Mouse (Mus musculus): ENCODE results near the gene Rnf212b. TPM values are rescaled to one million over a fixed set of nuclear protein-coding genes. Genes with fewer than 3 reads are reported as not detected.
"Not testable (repeated sequence)": the region's sequence is repeated elsewhere in the genome, so short reads cannot be mapped to it uniquely, and the experiment has no call there.

The Rnf212b gene
- not detected for polyA plus RNA-seq (2012; fragmentation: generic; extraction: Trizol)

DNA sequence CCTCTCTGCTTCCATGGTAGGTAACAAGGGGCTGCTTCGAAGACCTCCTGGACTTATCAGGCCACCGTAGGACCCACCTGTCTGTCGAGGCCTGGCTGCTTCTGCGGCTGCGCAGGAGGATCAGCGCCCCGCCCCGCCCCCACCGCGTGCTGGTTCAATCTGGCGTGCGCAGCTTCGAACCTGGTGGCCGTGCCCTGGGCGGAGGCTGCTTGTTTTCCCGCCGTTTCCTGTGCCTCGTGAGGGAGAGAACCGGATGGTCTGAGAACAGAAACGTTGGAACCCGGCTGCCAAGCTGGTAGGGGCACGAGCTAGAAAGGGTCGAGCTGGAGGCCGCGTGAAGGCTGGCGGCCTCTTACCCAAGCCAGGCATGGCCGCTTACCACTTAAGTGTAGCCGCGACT lies at the start of gene Rnf212b:
Gene Rnf212b (plus strand): TSS at position 151 of the 400 bp plus-strand sequence.
- TF ChIP-seq REST (IDR thresholded peaks at IDR 0.05; ENCODE audit: insufficient read depth, insufficient read length): no peak
- no peak for TF ChIP-seq CEBPB (IDR thresholded peaks at IDR 0.05; ENCODE audit: insufficient read depth, poor library complexity, severe bottlenecking)
- no peak for TF ChIP-seq TCF12 (IDR thresholded peaks at IDR 0.05; ENCODE audit: insufficient read depth, poor library complexity, severe bottlenecking)
- no peak for TF ChIP-seq TCF3 (IDR thresholded peaks at IDR 0.05; ENCODE audit: insufficient read length, low read depth)
- no peak for TF ChIP-seq MYOD1 (IDR thresholded peaks at IDR 0.05; ENCODE audit: control insufficient read depth in 1 of 3, insufficient read length in 2 of 3, low read depth in 2 of 3)
- no peak for TF ChIP-seq MAX (IDR thresholded peaks at IDR 0.05; ENCODE audit: low read depth)
- no peak for TF ChIP-seq USF1 (IDR thresholded peaks at IDR 0.05; ENCODE audit: low read depth)
- no peak for TF ChIP-seq MYOG (IDR thresholded peaks at IDR 0.05; ENCODE audit: control insufficient read depth in 1 of 3, insufficient read depth in 1 of 3, insufficient read length in 2 of 3, low read depth in 2 of 3)
- no peak for TF ChIP-seq SRF (IDR thresholded peaks at IDR 0.05; ENCODE audit: control insufficient read depth, insufficient read length, low read depth)
- no peak for TF ChIP-seq POLR2AphosphoS2 (IDR thresholded peaks at IDR 0.05; ENCODE audit: insufficient read length, low read depth)
- TF ChIP-seq POLR2A (IDR thresholded peaks at IDR 0.05; ENCODE audit: insufficient read length, low read depth): no peak
- TF ChIP-seq E2F4 (IDR thresholded peaks at IDR 0.05; ENCODE audit: insufficient read depth): no peak
- H3K4me3 ChIP-seq: no peak within 1 kb of the TSS
- no peaks in the 10 kb centered on the region for H3K36me3 ChIP-seq (ENCODE audit: control insufficient read depth, insufficient read depth)
- no peaks in the 10 kb centered on the region for H3K79me2 ChIP-seq (ENCODE audit: control insufficient read depth, insufficient read depth)
- no peak within 1 kb of the TSS for H3K4me2 ChIP-seq (ENCODE audit: low read depth)
- peaks cover 15% of the 10 kb centered on the region for H3K27me3 ChIP-seq (ENCODE audit: control insufficient read depth, insufficient read depth, insufficient read length)
- H3ac ChIP-seq (ENCODE audit: control insufficient read depth, insufficient read length): no peak within 1 kb of the TSS

DNA sequence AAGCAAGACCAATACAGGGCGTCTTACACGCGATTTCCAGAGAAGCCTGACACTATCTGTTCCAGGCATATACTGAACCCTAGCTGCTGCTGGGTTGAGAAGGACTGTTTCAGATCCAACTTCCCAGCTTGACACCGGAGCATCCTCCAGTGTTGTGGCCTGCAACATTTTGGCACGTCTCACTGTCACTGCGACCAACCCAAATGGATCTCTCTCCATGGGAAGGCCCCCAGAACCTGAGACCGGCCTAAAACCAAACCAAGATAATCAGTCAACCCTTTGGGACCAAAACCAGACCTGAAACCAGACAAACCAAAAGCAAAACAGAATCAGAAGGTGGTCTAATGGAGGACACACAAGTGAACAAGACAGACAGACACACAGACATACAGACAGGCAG lies 47.0 kb upstream of the Rnf212b start:
- H3K4me3 ChIP-seq; H3K4me2 ChIP-seq (ENCODE audit: low read depth); H3K36me3 ChIP-seq (ENCODE audit: control insufficient read depth, insufficient read depth); H3ac ChIP-seq (ENCODE audit: control insufficient read depth, insufficient read length); H3K79me2 ChIP-seq (ENCODE audit: control insufficient read depth, insufficient read depth): not testable (repeated sequence)
- H3K27me3 ChIP-seq (ENCODE audit: control insufficient read depth, insufficient read depth, insufficient read length): peaks cover 22% of the 10 kb centered on the region

DNA sequence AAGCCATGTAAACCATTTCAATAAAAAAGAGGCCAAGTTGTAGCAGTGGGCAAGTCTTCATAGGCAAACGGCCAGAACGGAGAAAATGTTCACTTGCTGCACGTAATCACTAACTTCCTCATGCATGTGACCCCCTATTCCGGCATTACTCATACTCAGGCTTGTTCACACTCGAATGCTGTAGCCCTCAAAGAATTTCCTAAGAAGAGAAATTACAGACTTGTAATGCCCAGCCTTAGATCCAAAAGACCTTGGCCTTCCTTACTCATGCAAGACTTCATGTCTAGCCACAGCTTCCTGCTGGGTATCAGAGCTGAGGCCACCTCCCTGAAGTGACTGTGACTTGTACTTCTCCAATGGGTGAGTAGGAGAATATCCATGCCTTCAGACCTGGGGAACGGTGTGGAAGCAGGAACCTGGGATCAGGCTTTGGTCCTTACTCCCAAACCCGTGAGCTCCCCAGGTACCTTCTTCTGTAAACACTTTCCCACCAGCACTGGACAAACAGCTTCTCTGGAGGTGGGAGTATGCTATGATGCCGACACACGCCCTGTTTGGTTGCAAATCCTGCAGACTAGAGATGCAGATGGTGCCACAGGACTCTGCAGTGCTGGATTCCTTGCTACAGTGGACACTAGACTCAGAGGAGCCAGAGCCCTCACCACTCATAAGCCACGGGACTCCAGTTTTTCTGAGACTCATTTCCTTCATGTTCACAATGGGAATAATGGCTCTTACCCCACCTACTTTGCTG lies 45.5 kb upstream of the Rnf212b start:
- TF ChIP-seq USF1 (IDR thresholded peaks at IDR 0.05; ENCODE audit: low read depth) (no peak), MYOG (IDR thresholded peaks at IDR 0.05; ENCODE audit: control insufficient read depth in 1 of 3, insufficient read depth in 1 of 3, insufficient read length in 2 of 3, low read depth in 2 of 3) (no peak), POLR2A (IDR thresholded peaks at IDR 0.05; ENCODE audit: insufficient read length, low read depth) (no peak), E2F4 (IDR thresholded peaks at IDR 0.05; ENCODE audit: insufficient read depth) (no peak), REST (IDR thresholded peaks at IDR 0.05; ENCODE audit: insufficient read depth, insufficient read length) (no peak), SRF (IDR thresholded peaks at IDR 0.05; ENCODE audit: control insufficient read depth, insufficient read length, low read depth) (no peak), MAX (IDR thresholded peaks at IDR 0.05; ENCODE audit: low read depth) (no peak), CEBPB (IDR thresholded peaks at IDR 0.05; ENCODE audit: insufficient read depth, poor library complexity, severe bottlenecking) (no peak), TCF12 (IDR thresholded peaks at IDR 0.05; ENCODE audit: insufficient read depth, poor library complexity, severe bottlenecking) (no peak), TCF3 (IDR thresholded peaks at IDR 0.05; ENCODE audit: insufficient read length, low read depth) (no peak), MYOD1 (IDR thresholded peaks at IDR 0.05; ENCODE audit: control insufficient read depth in 1 of 3, insufficient read length in 2 of 3, low read depth in 2 of 3) (no peak), POLR2AphosphoS2 (IDR thresholded peaks at IDR 0.05; ENCODE audit: insufficient read length, low read depth) (no peak)
- Histone ChIP-seq H3K79me2 (ENCODE audit: control insufficient read depth, insufficient read depth) (no peaks in the 10 kb centered on the region), H3ac (ENCODE audit: control insufficient read depth, insufficient read length) (no peak overlapping the region)

DNA sequence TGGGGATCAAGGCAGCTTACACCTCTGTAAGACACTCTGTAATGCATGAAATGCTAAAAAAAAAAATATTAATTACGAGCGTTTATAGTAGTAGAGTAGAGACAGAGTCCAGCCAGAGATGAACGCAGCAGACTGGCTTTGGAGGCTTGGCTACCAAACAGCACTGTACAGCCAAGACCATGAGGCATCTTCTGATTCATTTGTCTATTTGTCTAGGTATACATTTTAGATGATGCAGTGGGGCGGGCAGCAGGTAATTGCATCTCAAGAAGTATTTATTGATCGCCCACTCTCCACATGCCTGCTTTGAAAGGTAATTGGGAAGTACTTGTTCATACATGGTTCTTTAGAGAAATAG lies 44.9 kb upstream of the Rnf212b start:
- Histone ChIP-seq H3K36me3 (ENCODE audit: control insufficient read depth, insufficient read depth) (no peaks in the 10 kb centered on the region), H3ac (ENCODE audit: control insufficient read depth, insufficient read length) (no peak overlapping the region), H3K79me2 (ENCODE audit: control insufficient read depth, insufficient read depth) (no peaks in the 10 kb centered on the region), H3K4me2 (ENCODE audit: low read depth) (no peak overlapping the region), H3K27me3 (ENCODE audit: control insufficient read depth, insufficient read depth, insufficient read length) (peaks cover 33% of the 10 kb centered on the region), H3K4me3 (no peak overlapping the region)
- TF ChIP-seq E2F4 (IDR thresholded peaks at IDR 0.05; ENCODE audit: insufficient read depth) (no peak), SRF (IDR thresholded peaks at IDR 0.05; ENCODE audit: control insufficient read depth, insufficient read length, low read depth) (no peak), MYOD1 (IDR thresholded peaks at IDR 0.05; ENCODE audit: control insufficient read depth in 1 of 3, insufficient read length in 2 of 3, low read depth in 2 of 3) (no peak), MAX (IDR thresholded peaks at IDR 0.05; ENCODE audit: low read depth) (no peak)

More for the DNA sequence above, 45.5 kb upstream of the Rnf212b start:
- H3K4me3 ChIP-seq: no peak overlapping the region
- peaks cover 33% of the 10 kb centered on the region for H3K27me3 ChIP-seq (ENCODE audit: control insufficient read depth, insufficient read depth, insufficient read length)
- no peaks in the 10 kb centered on the region for H3K36me3 ChIP-seq (ENCODE audit: control insufficient read depth, insufficient read depth)
- H3K4me2 ChIP-seq (ENCODE audit: low read depth): no peak overlapping the region

DNA sequence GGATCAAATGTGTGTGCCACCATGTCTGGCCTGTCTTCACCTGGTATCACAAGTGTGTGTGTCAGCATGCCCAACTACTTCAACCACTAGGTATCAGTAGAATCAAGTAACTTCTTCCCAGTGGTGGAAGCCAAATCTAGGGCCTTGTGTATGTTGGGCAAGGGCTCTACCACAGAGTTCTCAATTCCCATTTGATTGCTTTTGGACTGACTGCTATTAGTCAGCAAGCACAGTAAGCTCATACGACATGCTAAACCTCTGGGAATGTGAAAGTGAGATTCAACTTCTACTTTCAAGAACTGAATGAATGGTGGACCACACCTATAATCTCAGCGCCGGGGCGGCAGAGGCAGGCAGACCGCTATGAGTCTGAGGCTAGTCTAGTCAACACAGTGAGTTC lies 43.6 kb upstream of the Rnf212b start:
- no peak for TF ChIP-seq USF1 (IDR thresholded peaks at IDR 0.05; ENCODE audit: low read depth)
- no peak for TF ChIP-seq E2F4 (IDR thresholded peaks at IDR 0.05; ENCODE audit: insufficient read depth)
- TF ChIP-seq REST (IDR thresholded peaks at IDR 0.05; ENCODE audit: insufficient read depth, insufficient read length): no peak
- no peak for TF ChIP-seq POLR2A (IDR thresholded peaks at IDR 0.05; ENCODE audit: insufficient read length, low read depth)
- TF ChIP-seq MYOG (IDR thresholded peaks at IDR 0.05; ENCODE audit: control insufficient read depth in 1 of 3, insufficient read depth in 1 of 3, insufficient read length in 2 of 3, low read depth in 2 of 3): no peak
- no peak for TF ChIP-seq POLR2AphosphoS2 (IDR thresholded peaks at IDR 0.05; ENCODE audit: insufficient read length, low read depth)
- TF ChIP-seq TCF12 (IDR thresholded peaks at IDR 0.05; ENCODE audit: insufficient read depth, poor library complexity, severe bottlenecking): no peak
- TF ChIP-seq CEBPB (IDR thresholded peaks at IDR 0.05; ENCODE audit: insufficient read depth, poor library complexity, severe bottlenecking): no peak
- TF ChIP-seq TCF3 (IDR thresholded peaks at IDR 0.05; ENCODE audit: insufficient read length, low read depth): no peak
- no peak for TF ChIP-seq MYOD1 (IDR thresholded peaks at IDR 0.05; ENCODE audit: control insufficient read depth in 1 of 3, insufficient read length in 2 of 3, low read depth in 2 of 3)
- TF ChIP-seq SRF (IDR thresholded peaks at IDR 0.05; ENCODE audit: control insufficient read depth, insufficient read length, low read depth): no peak
- H3K27me3 ChIP-seq (ENCODE audit: control insufficient read depth, insufficient read depth, insufficient read length): peaks cover 33% of the 10 kb centered on the region
- H3ac ChIP-seq (ENCODE audit: control insufficient read depth, insufficient read length): no peak overlapping the region
- H3K36me3 ChIP-seq (ENCODE audit: control insufficient read depth, insufficient read depth): no peaks in the 10 kb centered on the region
- no peaks in the 10 kb centered on the region for H3K79me2 ChIP-seq (ENCODE audit: control insufficient read depth, insufficient read depth)
- H3K4me2 ChIP-seq (ENCODE audit: low read depth): no peak overlapping the region
- no peak overlapping the region for H3K4me3 ChIP-seq
